Mouse (Mus musculus): ENCODE measurements at regions not wholly inside any gene's neighbourhood (a gene's known extent, or its start where the extent isn't known, plus 50 kb on each side); places are given as distances from the start of the nearest gene placed in this dataset.

GRCm38 (mm10) chr15:50997209-50997763, 2887.4 kb upstream of the Gm7489 start:
- 59% methylated on average over 11 of the region's 11 CpGs for WGBS
- no peaks in the 10 kb centered on the region for H3K27me3 ChIP-seq (ENCODE audit: control insufficient read depth, insufficient read depth, low read length)
- no peak for TF ChIP-seq POLR2A (IDR thresholded peaks at IDR 0.05; ENCODE audit: low read depth, low read length)
- TF ChIP-seq CTCF (IDR thresholded peaks at IDR 0.05; ENCODE audit: extremely low read depth, insufficient read length, insufficient replicate concordance, low read depth, low read length), result no peak
- no peak overlapping the region for H3K4me3 ChIP-seq (ENCODE audit: low read depth, low read length)
- H3K36me3 ChIP-seq (ENCODE audit: control insufficient read depth, insufficient read depth, low read length), result no peaks in the 10 kb centered on the region
- H3K27ac ChIP-seq (ENCODE audit: insufficient read depth, low read depth, low read length), result no peak overlapping the region
- no peaks in the 10 kb centered on the region for H3K4me1 ChIP-seq (ENCODE audit: control insufficient read depth, insufficient read depth, insufficient read length, low read length)

- no peak overlapping the region for H3K27ac ChIP-seq (ENCODE audit: insufficient read depth, low read depth, low read length)
- no peaks in the 10 kb centered on the region for H3K36me3 ChIP-seq (ENCODE audit: control insufficient read depth, insufficient read depth, low read length)
- WGBS, result 7% methylated on average over 1 of the region's 1 CpGs
- no peaks in the 10 kb centered on the region for H3K27me3 ChIP-seq (ENCODE audit: control insufficient read depth, insufficient read depth, low read length)
- no peaks in the 10 kb centered on the region for H3K4me1 ChIP-seq (ENCODE audit: control insufficient read depth, insufficient read depth, insufficient read length, low read length)
- no peak overlapping the region for H3K4me3 ChIP-seq (ENCODE audit: low read depth, low read length)
- TF ChIP-seq POLR2A (IDR thresholded peaks at IDR 0.05; ENCODE audit: low read depth, low read length) (no peak), CTCF (IDR thresholded peaks at IDR 0.05; ENCODE audit: extremely low read depth, insufficient read length, insufficient replicate concordance, low read depth, low read length) (no peak)
These were observed 2845.7 kb upstream of the Gm7489 start for GRCm38 (mm10) chr15:51038968-51039367.

- TF ChIP-seq POLR2A (IDR thresholded peaks at IDR 0.05; ENCODE audit: low read depth, low read length) (no peak), CTCF (IDR thresholded peaks at IDR 0.05; ENCODE audit: extremely low read depth, insufficient read length, insufficient replicate concordance, low read depth, low read length) (no peak)
These were observed 2814.2 kb upstream of the Gm7489 start for GRCm38 (mm10) chr15:51070538-51070937.

GRCm38 (mm10) chr15:51071132-51071656, 2813.5 kb upstream of the Gm7489 start:
- Histone ChIP-seq H3K36me3 (ENCODE audit: control insufficient read depth, insufficient read depth, low read length) (no peaks in the 10 kb centered on the region), H3K27ac (ENCODE audit: insufficient read depth, low read depth, low read length) (no peak overlapping the region), H3K4me1 (ENCODE audit: control insufficient read depth, insufficient read depth, insufficient read length, low read length) (no peaks in the 10 kb centered on the region), H3K27me3 (ENCODE audit: control insufficient read depth, insufficient read depth, low read length) (no peaks in the 10 kb centered on the region), H3K4me3 (ENCODE audit: low read depth, low read length) (no peak overlapping the region)
- TF ChIP-seq CTCF (IDR thresholded peaks at IDR 0.05; ENCODE audit: extremely low read depth, insufficient read length, insufficient replicate concordance, low read depth, low read length) (no peak), POLR2A (IDR thresholded peaks at IDR 0.05; ENCODE audit: low read depth, low read length) (no peak)
- WGBS, result 80% methylated on average over 10 of the region's 10 CpGs

More at GRCm38 (mm10) chr15:51070538-51070937, 2814.2 kb upstream of the Gm7489 start:
- WGBS, result 88% methylated on average over 10 of the region's 10 CpGs
- no peaks in the 10 kb centered on the region for H3K36me3 ChIP-seq (ENCODE audit: control insufficient read depth, insufficient read depth, low read length)
- H3K27me3 ChIP-seq (ENCODE audit: control insufficient read depth, insufficient read depth, low read length), result no peaks in the 10 kb centered on the region
- no peak overlapping the region for H3K27ac ChIP-seq (ENCODE audit: insufficient read depth, low read depth, low read length)
- no peak overlapping the region for H3K4me3 ChIP-seq (ENCODE audit: low read depth, low read length)
- no peaks in the 10 kb centered on the region for H3K4me1 ChIP-seq (ENCODE audit: control insufficient read depth, insufficient read depth, insufficient read length, low read length)

- Histone ChIP-seq H3K27ac (ENCODE audit: insufficient read depth, low read depth, low read length) (no peak overlapping the region), H3K36me3 (ENCODE audit: control insufficient read depth, insufficient read depth, low read length) (no peaks in the 10 kb centered on the region), H3K27me3 (ENCODE audit: control insufficient read depth, insufficient read depth, low read length) (no peaks in the 10 kb centered on the region), H3K4me1 (ENCODE audit: control insufficient read depth, insufficient read depth, insufficient read length, low read length) (no peaks in the 10 kb centered on the region), H3K4me3 (ENCODE audit: low read depth, low read length) (no peak overlapping the region)
- TF ChIP-seq CTCF (IDR thresholded peaks at IDR 0.05; ENCODE audit: extremely low read depth, insufficient read length, insufficient replicate concordance, low read depth, low read length), result no peak
- TF ChIP-seq POLR2A (IDR thresholded peaks at IDR 0.05; ENCODE audit: low read depth, low read length), result no peak
- WGBS, result 78% methylated on average over 6 of the region's 6 CpGs
These were observed 2811.0 kb upstream of the Gm7489 start for GRCm38 (mm10) chr15:51073678-51074077.

- Histone ChIP-seq H3K27me3 (ENCODE audit: control insufficient read depth, insufficient read depth, low read length) (no peaks in the 10 kb centered on the region), H3K4me3 (ENCODE audit: low read depth, low read length) (no peak overlapping the region), H3K4me1 (ENCODE audit: control insufficient read depth, insufficient read depth, insufficient read length, low read length) (no peaks in the 10 kb centered on the region), H3K27ac (ENCODE audit: insufficient read depth, low read depth, low read length) (no peak overlapping the region), H3K36me3 (ENCODE audit: control insufficient read depth, insufficient read depth, low read length) (no peaks in the 10 kb centered on the region)
- TF ChIP-seq CTCF (IDR thresholded peaks at IDR 0.05; ENCODE audit: extremely low read depth, insufficient read length, insufficient replicate concordance, low read depth, low read length) (no peak), POLR2A (IDR thresholded peaks at IDR 0.05; ENCODE audit: low read depth, low read length) (no peak)
- 82% methylated on average over 7 of the region's 7 CpGs for WGBS
These were observed 2810.5 kb upstream of the Gm7489 start for GRCm38 (mm10) chr15:51074196-51074595.

- H3K27me3 ChIP-seq (ENCODE audit: control insufficient read depth, insufficient read depth, low read length), result no peaks in the 10 kb centered on the region
- no peak overlapping the region for H3K27ac ChIP-seq (ENCODE audit: insufficient read depth, low read depth, low read length)
- no peaks in the 10 kb centered on the region for H3K36me3 ChIP-seq (ENCODE audit: control insufficient read depth, insufficient read depth, low read length)
- H3K4me3 ChIP-seq (ENCODE audit: low read depth, low read length), result no peak overlapping the region
- H3K4me1 ChIP-seq (ENCODE audit: control insufficient read depth, insufficient read depth, insufficient read length, low read length), result no peaks in the 10 kb centered on the region
- WGBS, result 60% methylated on average over 12 of the region's 12 CpGs
- TF ChIP-seq POLR2A (IDR thresholded peaks at IDR 0.05; ENCODE audit: low read depth, low read length), result no peak
- no peak for TF ChIP-seq CTCF (IDR thresholded peaks at IDR 0.05; ENCODE audit: extremely low read depth, insufficient read length, insufficient replicate concordance, low read depth, low read length)
These were observed 2800.9 kb upstream of the Gm7489 start for GRCm38 (mm10) chr15:51083677-51084322.

Data from small intestine, adult 2 months (tissue).